Mouse (Mus musculus) kidney, embryonic 14.5 days (tissue): ENCODE measurements around the gene Vps53. TPM values are rescaled to one million over a fixed set of nuclear protein-coding genes. Genes with fewer than 3 reads are reported as not detected.

Source experiments
- ATAC-seq: fragments of 200-750 bp; cut with Nextera tagmentation; 2 replicates; pipeline ENCODE4 v1.8.0; 2017; ENCODE audit warnings: moderate number of reproducible peaks, mild to moderate bottlenecking, moderate TSS enrichment, moderate library complexity; ENCODE audit not compliant: low FRiP score, low TSS enrichment
- H3K27ac ChIP-seq: fragments of 300-500 bp; sonication (generic); 2 replicates; pipeline ENCODE4 v1.5.1; 2014; ENCODE audit warnings: low read depth, mild to moderate bottlenecking, low read length, moderate library complexity, mixed read lengths
- H3K27me3 ChIP-seq: fragments of 300-500 bp; sonication (generic); 2 replicates; pipeline ENCODE4 v1.6.1; 2014; ENCODE audit warnings: mild to moderate bottlenecking, low read length; ENCODE audit not compliant: control insufficient read depth, insufficient read depth
- H3K36me3 ChIP-seq: fragments of 300-500 bp; sonication (generic); 2 replicates; pipeline ENCODE4 v1.6.1; 2014; ENCODE audit warnings: low read length, mixed read lengths; ENCODE audit not compliant: control insufficient read depth, insufficient read depth
- H3K4me1 ChIP-seq: fragments of 300-500 bp; sonication (generic); 2 replicates; pipeline ENCODE4 v1.6.1; 2014; ENCODE audit warnings: low read length, mixed read lengths; ENCODE audit not compliant: control insufficient read depth, insufficient read depth
- H3K4me2 ChIP-seq: fragments of 300-500 bp; sonication (generic); replicated peaks from 2 replicates; pipeline ENCODE4 v1.6.1; 2014; ENCODE audit warnings: low read depth, mild to moderate bottlenecking, low read length
- H3K4me3 ChIP-seq: fragments of 300-500 bp; sonication (generic); 2 replicates; pipeline ENCODE4 v1.5.1; 2014; ENCODE audit warnings: mild to moderate bottlenecking, low read length
- H3K9ac ChIP-seq: fragments of 300-500 bp; sonication (generic); 2 replicates; pipeline ENCODE4 v1.6.1; 2014; ENCODE audit warnings: low read depth, mild to moderate bottlenecking, low read length, moderate library complexity
- H3K9me3 ChIP-seq: fragments of 300-500 bp; sonication (generic); 2 replicates; pipeline ENCODE4 v1.6.1; 2016; ENCODE audit warnings: low read length; ENCODE audit not compliant: control insufficient read depth
- WGBS: fragments of 180-500 bp; shearing (Covaris S2); extraction: QIAGEN DNeasy Blood & Tissue Kit; methylation state at CpG from one replicate; pipeline ENCODE4 v1.1.7; 2014; 5-methylcytosine and 5-hydroxymethylcytosine counted together
- polyA plus RNA-seq: library from polyadenylated mRNA; unstranded; fragments of >200 nt; fragmentation: Nextera tagmentation; extraction: Ambion mirVana; gene quantifications from 2 replicates; pipeline ENCODE4 v1.2.1, GENCODE M21; 2014

Gene Vps53
- 27.3 and 40.8 TPM in 2 replicates for polyA plus RNA-seq

DNA sequence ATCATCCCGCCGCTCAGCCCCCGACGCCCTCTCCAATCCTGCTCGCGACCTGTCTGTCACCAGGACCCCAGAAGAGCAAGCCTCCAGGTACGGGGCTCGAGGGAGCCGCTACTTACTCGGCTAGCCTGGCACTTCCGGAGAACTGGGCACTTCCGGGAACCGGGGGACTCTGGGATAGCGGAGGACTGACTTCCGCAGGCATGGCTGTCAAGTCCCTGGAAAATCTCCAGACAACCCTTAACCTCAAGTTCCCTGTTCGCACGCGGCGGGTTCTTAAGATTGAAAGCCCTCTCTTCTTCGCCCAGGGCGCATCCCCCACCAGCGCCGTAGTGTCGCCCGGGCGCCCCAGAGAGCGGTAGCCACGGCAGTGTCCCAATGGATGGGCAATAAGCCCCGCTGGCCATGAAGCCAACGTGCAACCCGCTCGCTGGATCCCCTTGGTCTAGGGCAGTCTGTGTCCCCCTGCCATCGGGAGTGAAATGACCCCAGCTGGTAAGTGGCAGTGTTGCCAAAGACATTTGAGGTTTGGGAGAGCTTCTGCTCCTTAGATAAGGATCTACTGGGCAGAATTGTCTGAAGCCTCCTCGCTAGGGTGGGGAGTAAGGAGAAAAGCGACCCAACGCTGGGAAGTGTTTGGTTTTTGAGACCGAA is at the start of gene Vps53, which contains the start of gene Fam57a:
TSS of gene Vps53 (minus strand) at position 153 of the 651 bp plus-strand sequence.
TSS of gene Fam57a (plus strand) at position 177 of the 651 bp plus-strand sequence.
- Histone ChIP-seq H3K4me3 (peak within 1 kb of the TSS; percentile 88), H3K4me2 (peak within 1 kb of the TSS; percentile 93), H3K9ac (peak within 1 kb of the TSS; percentile 63), H3K27me3 (no peaks in the 10 kb centered on the region), H3K36me3 (peaks cover 4% of the 10 kb centered on the region; the same call in 1 of the 2 replicates), H3K27ac (0 out of 2 replicates have a peak within 1 kb of the TSS, but pooled peaks have one; percentile 18), H3K4me1 (peaks cover 9% of the 10 kb centered on the region; the same call in 1 of the 2 replicates), H3K9me3 (no peaks in the 10 kb centered on the region)
- ATAC-seq, result peak; percentile 91
- under 1% methylated on average over 37 of the region's 37 CpGs for WGBS

DNA sequence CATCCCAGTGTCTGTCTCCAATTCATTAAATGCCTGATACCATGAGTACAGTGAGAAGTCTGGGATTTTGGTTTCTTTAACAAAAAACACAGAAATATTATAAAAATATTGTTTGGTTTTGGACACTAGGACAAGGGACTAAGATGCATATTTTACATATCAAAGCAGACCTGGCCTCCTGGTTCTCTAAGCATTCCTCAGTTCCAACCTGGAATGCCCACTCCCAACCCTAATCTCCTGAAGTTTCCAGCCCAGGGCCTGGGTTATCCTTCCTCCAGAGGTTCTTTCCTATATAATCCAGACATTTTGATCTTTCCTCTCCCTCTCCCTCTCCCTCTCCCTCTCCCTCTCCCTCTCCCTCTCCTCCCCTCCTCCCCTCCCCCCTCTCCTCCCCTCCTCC is 45.6 kb upstream of the Vps53 start:
- Histone ChIP-seq H3K4me3 (no peak overlapping the region), H3K4me1 (no peaks in the 10 kb centered on the region), H3K27me3 (no peaks in the 10 kb centered on the region), H3K27ac (no peak overlapping the region), H3K9ac (no peak overlapping the region), H3K9me3 (no peaks in the 10 kb centered on the region), H3K4me2 (no peak overlapping the region), H3K36me3 (peaks cover 40% of the 10 kb centered on the region)
- ATAC-seq, result no peak

DNA sequence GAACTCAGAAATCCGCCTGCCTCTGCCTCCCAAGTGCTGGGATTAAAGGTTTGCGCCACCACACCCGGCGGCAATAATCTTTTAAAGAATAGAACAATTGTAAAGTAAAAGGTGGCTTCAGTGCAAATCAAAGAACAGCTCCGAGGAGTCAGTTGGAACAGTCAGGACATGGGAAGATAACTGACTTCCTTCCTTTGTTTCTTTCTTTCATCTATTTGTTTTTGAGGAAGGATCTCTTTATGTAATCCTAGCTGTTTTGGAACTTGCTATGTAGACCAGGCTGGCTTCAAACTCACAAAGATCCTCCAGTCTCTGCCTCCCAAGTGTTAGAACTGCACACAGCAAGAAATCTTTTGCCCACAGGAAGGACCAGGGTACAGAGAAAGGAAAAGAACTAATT is 45.2 kb upstream of the Vps53 start:
- Histone ChIP-seq H3K36me3 (peaks cover 40% of the 10 kb centered on the region), H3K27me3 (no peaks in the 10 kb centered on the region), H3K27ac (no peak overlapping the region), H3K9ac (no peak overlapping the region), H3K4me1 (no peaks in the 10 kb centered on the region), H3K4me3 (no peak overlapping the region), H3K4me2 (no peak overlapping the region), H3K9me3 (no peaks in the 10 kb centered on the region)
- WGBS, result 96% methylated on average over 5 of the region's 5 CpGs
- ATAC-seq, result no peak

DNA sequence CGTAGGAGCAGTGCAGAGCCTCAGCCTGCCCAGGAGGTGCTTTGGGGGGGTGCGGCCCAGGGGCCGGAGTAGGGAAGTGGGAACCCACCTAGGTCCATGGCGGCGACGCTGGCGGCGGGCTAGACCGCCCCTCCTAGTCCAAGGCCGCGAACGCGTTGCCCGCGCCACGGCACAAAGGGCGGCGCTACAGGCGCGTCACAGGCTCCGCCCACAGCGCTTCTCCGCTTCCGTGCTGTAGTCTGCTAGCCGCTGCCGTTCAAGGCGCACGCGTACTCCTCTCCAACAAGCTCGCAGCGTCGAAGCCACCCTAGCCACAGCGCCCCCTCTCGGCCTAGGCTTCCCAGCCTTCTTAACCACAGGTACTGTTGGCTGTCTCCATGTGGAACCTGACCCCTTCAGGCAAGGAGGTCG is 37.9 kb upstream of the Vps53 start, which contains the start of the genes Dbil5 and Gemin4:
TSS of gene Dbil5 (plus strand) at position 219 of the 411 bp plus-strand sequence.
TSS of gene Gemin4 (minus strand) at position 275 of the 411 bp plus-strand sequence.
- ATAC-seq, result peak; percentile 97
- peak within 1 kb of the TSS; percentile 95 for H3K9ac ChIP-seq
- 0% methylated on average over 35 of the region's 35 CpGs for WGBS
- H3K27ac ChIP-seq, result peak within 1 kb of the TSS; percentile 88
- H3K4me3 ChIP-seq, result peak within 1 kb of the TSS; percentile 87
- H3K4me2 ChIP-seq, result peak within 1 kb of the TSS; percentile 52
- H3K9me3 ChIP-seq, result no peaks in the 10 kb centered on the region
- peaks cover 33% of the 10 kb centered on the region for H3K36me3 ChIP-seq
- H3K4me1 ChIP-seq, result peaks cover 6% of the 10 kb centered on the region; the same call in 1 of the 2 replicates
- no peaks in the 10 kb centered on the region for H3K27me3 ChIP-seq

DNA sequence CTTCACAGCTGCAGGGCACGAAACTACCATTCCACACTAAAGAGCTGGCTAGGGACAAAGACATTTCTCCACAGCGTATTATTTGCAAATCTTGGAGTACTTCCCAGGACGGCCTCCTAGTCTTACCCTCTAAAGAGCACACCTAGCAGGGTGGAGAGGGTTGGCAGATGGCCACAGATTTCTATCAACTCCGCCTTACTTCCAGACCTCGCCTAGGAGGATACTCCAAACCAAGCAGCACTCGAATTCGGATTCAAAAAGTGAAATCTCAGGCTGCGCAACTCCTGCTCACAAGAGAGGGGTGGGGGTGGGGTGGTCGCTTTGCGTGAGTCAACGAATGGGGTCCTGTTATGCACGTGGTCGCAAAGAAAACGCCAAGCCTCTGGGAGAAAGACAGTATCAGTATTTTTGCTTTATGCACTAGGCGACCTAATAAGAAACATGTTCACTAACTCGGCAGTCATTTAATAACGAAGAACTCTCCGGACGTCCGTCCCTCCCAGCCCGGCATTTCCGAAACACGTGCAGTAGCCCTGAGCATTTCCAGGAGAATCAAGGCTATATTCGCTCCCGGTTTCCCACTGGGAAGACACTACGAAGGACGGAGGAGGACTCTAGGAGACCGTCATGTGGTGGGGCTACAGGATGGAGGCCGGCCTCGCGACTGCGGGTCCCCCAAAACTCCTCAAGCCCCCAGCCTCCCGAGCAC is 37.4 kb upstream of the Vps53 start:
- H3K4me1 ChIP-seq, result peaks cover 6% of the 10 kb centered on the region; the same call in 1 of the 2 replicates
- H3K27ac ChIP-seq, result peak overlapping the region; percentile 88
- H3K36me3 ChIP-seq, result peaks cover 35% of the 10 kb centered on the region
- H3K9me3 ChIP-seq, result no peaks in the 10 kb centered on the region
- H3K9ac ChIP-seq, result peak overlapping the region; percentile 95
- 3% methylated on average over 33 of the region's 33 CpGs for WGBS
- peak overlapping the region; percentile 87 for H3K4me3 ChIP-seq
- H3K4me2 ChIP-seq, result peak overlapping the region; percentile 52
- ATAC-seq, result peak; percentile 17; the same call in 1 of the 2 replicates
- H3K27me3 ChIP-seq, result no peaks in the 10 kb centered on the region

DNA sequence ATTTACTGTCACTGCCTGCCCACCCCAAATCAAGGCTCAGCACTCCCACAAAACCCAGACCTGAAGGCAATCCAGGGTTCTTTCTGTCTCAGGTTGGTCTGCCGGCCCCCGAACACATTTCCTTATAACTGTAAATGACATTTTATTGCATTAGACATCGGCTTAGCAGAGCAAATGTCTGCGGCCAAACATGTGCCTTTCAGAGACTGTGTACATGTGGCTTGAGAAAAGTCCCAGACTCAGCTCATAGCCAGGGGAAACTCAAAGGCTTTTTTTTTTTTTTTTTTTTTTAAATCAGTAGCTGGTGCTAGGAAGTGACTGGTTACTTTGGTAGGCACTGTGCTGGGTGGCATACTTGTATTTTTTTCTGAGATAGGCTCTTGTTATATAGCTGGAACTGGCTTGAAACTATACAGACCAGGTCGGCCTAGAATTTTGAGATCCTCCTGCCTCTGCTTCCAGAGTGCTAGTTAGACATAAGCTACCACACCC is 36.6 kb upstream of the Vps53 start:
- Histone ChIP-seq H3K9ac (peak overlapping the region; percentile 95), H3K27me3 (no peaks in the 10 kb centered on the region), H3K4me1 (peaks cover 6% of the 10 kb centered on the region; the same call in 1 of the 2 replicates), H3K4me3 (peak overlapping the region; percentile 87; the same call in 1 of the 2 replicates), H3K9me3 (no peaks in the 10 kb centered on the region), H3K4me2 (peak overlapping the region; percentile 52), H3K36me3 (peaks cover 31% of the 10 kb centered on the region), H3K27ac (no peak overlapping the region)
- ATAC-seq, result no peak
- 92% methylated on average over 5 of the region's 5 CpGs for WGBS

DNA sequence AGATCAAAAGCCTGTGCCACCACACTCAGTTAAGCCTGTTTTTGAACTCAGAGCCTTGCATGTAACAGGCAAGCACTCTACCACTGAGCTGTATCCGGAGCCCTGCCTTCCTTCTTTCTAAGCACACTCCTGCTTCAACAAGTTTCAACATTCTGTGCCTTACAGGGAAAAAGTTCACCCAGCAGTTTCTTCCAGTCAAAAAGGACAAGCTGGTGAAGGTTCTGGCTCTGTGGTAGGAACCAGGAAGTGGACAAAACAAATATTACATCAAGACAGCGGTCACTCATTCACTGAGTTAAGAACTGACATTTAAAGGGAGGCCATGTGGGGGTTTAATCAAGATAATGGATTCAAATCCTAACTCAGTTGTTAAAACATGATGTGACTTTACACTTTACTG is 35.6 kb upstream of the Vps53 start:
- H3K9ac ChIP-seq, result no peak overlapping the region
- no peak overlapping the region for H3K27ac ChIP-seq
- H3K27me3 ChIP-seq, result no peaks in the 10 kb centered on the region
- 93% methylated on average over 2 of the region's 2 CpGs for WGBS
- peaks cover 25% of the 10 kb centered on the region for H3K36me3 ChIP-seq
- H3K4me3 ChIP-seq, result no peak overlapping the region
- no peak for ATAC-seq
- H3K9me3 ChIP-seq, result no peaks in the 10 kb centered on the region
- H3K4me1 ChIP-seq, result peaks cover 6% of the 10 kb centered on the region; the same call in 1 of the 2 replicates
- H3K4me2 ChIP-seq, result no peak overlapping the region

DNA sequence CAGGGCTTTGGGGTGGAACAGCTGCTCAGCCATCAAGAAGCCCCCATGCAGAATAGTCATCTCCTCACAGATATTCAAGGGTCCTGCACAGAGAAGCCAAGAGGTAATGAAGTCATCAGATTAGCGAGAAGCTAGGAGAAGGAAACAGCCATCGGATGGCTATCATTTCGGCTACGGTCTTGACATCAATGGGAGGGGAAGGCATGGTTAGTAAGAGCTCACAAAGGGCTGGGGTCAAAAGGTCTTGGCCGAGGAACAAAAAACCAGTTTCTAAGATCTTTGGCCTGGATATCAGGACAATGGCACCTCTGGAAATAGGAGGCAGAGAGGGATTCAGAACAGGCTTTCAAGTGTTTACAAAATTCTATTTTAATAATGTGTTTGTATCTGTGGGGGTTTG is 34.4 kb upstream of the Vps53 start:
- H3K9ac ChIP-seq, result no peak overlapping the region
- H3K4me1 ChIP-seq, result peaks cover 6% of the 10 kb centered on the region; the same call in 1 of the 2 replicates
- no peaks in the 10 kb centered on the region for H3K27me3 ChIP-seq
- H3K9me3 ChIP-seq, result no peaks in the 10 kb centered on the region
- H3K4me2 ChIP-seq, result no peak overlapping the region
- no peak for ATAC-seq
- WGBS, result 83% methylated on average over 5 of the region's 5 CpGs
- peaks cover 32% of the 10 kb centered on the region for H3K36me3 ChIP-seq
- no peak overlapping the region for H3K27ac ChIP-seq
- H3K4me3 ChIP-seq, result no peak overlapping the region
